Mouse (Mus musculus) MEL (cell line): ENCODE results near the gene Muc13.

Experiments
- CTCF ChIP-seq, 3 experiments: IDR thresholded peaks in 2 of 3; conservative IDR thresholded peaks in 1 of 3; 2 replicates each; pipeline ENCODE4 v1.5.1; 2011 to 2012; ENCODE audit warnings: low read length in 3 of 3, low read depth in 2 of 3, mild to moderate bottlenecking in 2 of 3, improper control_type of control experiment in 1 of 3, inconsistent platforms in 1 of 3, mixed read lengths in 1 of 3, moderate library complexity in 1 of 3; ENCODE audit not compliant: control insufficient read depth in 1 of 3, insufficient read depth in 1 of 3, poor library complexity in 1 of 3, severe bottlenecking in 1 of 3
- EP300 ChIP-seq, 2 experiments: IDR thresholded peaks; 2 replicates each; pipeline ENCODE4 v1.6.1; 2011; ENCODE audit warnings: improper control_type of control experiment in 2 of 2, low read length in 2 of 2, low read depth in 1 of 2, mild to moderate bottlenecking in 1 of 2
- HCFC1 ChIP-seq: IDR thresholded peaks from 2 replicates; pipeline ENCODE4 v1.6.1; 2012; ENCODE audit warnings: low read depth, mild to moderate bottlenecking, inconsistent platforms, low read length, improper control_type of control experiment, moderate library complexity
- KAT2A ChIP-seq: conservative IDR thresholded peaks from 2 replicates; pipeline ENCODE4 v1.6.1; 2012; ENCODE audit warnings: low read depth, low read length, improper control_type of control experiment, inconsistent platforms
- MEF2A ChIP-seq: IDR thresholded peaks from 2 replicates; pipeline ENCODE4 v1.6.1; 2014; ENCODE audit warnings: low read depth, mild to moderate bottlenecking, inconsistent platforms, low read length, improper control_type of control experiment; ENCODE audit not compliant: poor library complexity, insufficient replicate concordance, severe bottlenecking; ENCODE audit errors: extremely low read depth
- POLR2A ChIP-seq, 2 experiments: IDR thresholded peaks; 2 replicates each; pipeline ENCODE4 v1.6.1; 2011 to 2012; ENCODE audit warnings: low read length in 2 of 2, mild to moderate bottlenecking in 2 of 2, control low read depth in 1 of 2, improper control_type of control experiment in 1 of 2, low read depth in 1 of 2, moderate library complexity in 1 of 2; ENCODE audit not compliant: control insufficient read depth in 1 of 2, insufficient read depth in 1 of 2, poor library complexity in 1 of 2
- TAL1 ChIP-seq: IDR thresholded peaks from 2 replicates; pipeline ENCODE4 v1.6.1; 2012; ENCODE audit warnings: mild to moderate bottlenecking, inconsistent platforms, low read length, moderate library complexity, mixed read lengths
- ZC3H11A ChIP-seq: IDR thresholded peaks from 2 replicates; pipeline ENCODE4 v1.6.1; 2012; ENCODE audit warnings: low read depth, mild to moderate bottlenecking, inconsistent platforms, low read length, improper control_type of control experiment

- TF ChIP-seq ZC3H11A: no peak
- no peak for TF ChIP-seq HCFC1
- no peak for TF ChIP-seq CTCF (IDR thresholded peaks at IDR 0.05 in 2 of 3, conservative IDR thresholded peaks at IDR 0.05 in 1 of 3; ENCODE audit: control insufficient read depth in 1 of 3, insufficient read depth in 1 of 3, low read depth in 2 of 3, low read length in 3 of 3, poor library complexity in 1 of 3, severe bottlenecking in 1 of 3)
- TF ChIP-seq MEF2A: no peak
- no peak for TF ChIP-seq TAL1
- no peak for TF ChIP-seq POLR2A (IDR thresholded peaks at IDR 0.05; ENCODE audit: control insufficient read depth in 1 of 2, insufficient read depth in 1 of 2, low read depth in 1 of 2, low read length in 2 of 2, poor library complexity in 1 of 2)
- TF ChIP-seq KAT2A: no peak
- no peak for TF ChIP-seq EP300 (IDR thresholded peaks at IDR 0.05; ENCODE audit: low read depth in 1 of 2, low read length in 2 of 2)
These were observed 42.2 kb upstream of the Muc13 start for GRCm38 (mm10) chr16:33751590-33751989.
